Mouse (Mus musculus) embryo, embryonic 10 days (tissue): Measurements from ENCODE around the gene Dctn3.

Experiments
- DNase-seq: peaks from one replicate; pipeline ENCODE4 v3.0.0-alpha.2; 2015; ENCODE audit warnings: low spot score

Dctn3 gene

GRCm38 (mm10) chr4:41671963-41672480 is 50.9 kb downstream of the Dctn3 start:
- DNase-seq = no peak

GRCm38 (mm10) chr4:41671500-41671899 is 51.5 kb downstream of the Dctn3 start:
- no peak for DNase-seq

GRCm38 (mm10) chr4:41670836-41671235 is 52.1 kb downstream of the Dctn3 start:
- DNase-seq = no peak

GRCm38 (mm10) chr4:41666646-41667045 is 56.3 kb downstream of the Dctn3 start:
- no peak for DNase-seq

GRCm38 (mm10) chr4:41665009-41665675 is 57.8 kb downstream of the Dctn3 start:
- DNase-seq = peak; percentile 51
